Mouse (Mus musculus): ENCODE measurements around the gene Marco.

- no peak for TF ChIP-seq CTCF (IDR thresholded peaks at IDR 0.05; ENCODE audit: low read depth)
- no peak for TF ChIP-seq EP300 (IDR thresholded peaks at IDR 0.05; ENCODE audit: low read depth)
These were observed 25.1 kb upstream of the Marco start for GRCm38 (mm10) chr1:120529881-120530280.
